Mouse (Mus musculus) neural tube, embryonic 14.5 days (tissue): ENCODE data around the gene Slc6a16. TPM values are rescaled to one million over a fixed set of nuclear protein-coding genes. Genes with fewer than 3 reads are reported as not detected.
"Not testable (repeated sequence)": the region's sequence is repeated elsewhere in the genome, so short reads cannot be mapped to it uniquely, and the experiment has no call there.

Source experiments
- ATAC-seq: fragments of 200-750 bp; cut with Nextera tagmentation; 2 replicates; pipeline ENCODE4 v1.8.0; 2017; ENCODE audit warnings: low read depth, mild to moderate bottlenecking, moderate TSS enrichment, moderate library complexity
- H3K27ac ChIP-seq: fragments of 300-500 bp; sonication (generic); 2 replicates; pipeline ENCODE4 v1.5.1; 2014; ENCODE audit warnings: low read depth, mild to moderate bottlenecking, control low read depth, low read length, moderate library complexity, mixed read lengths
- H3K27me3 ChIP-seq: fragments of 300-500 bp; sonication (generic); 2 replicates; pipeline ENCODE4 v1.6.1; 2014; ENCODE audit warnings: low read length; ENCODE audit not compliant: control insufficient read depth, insufficient read depth
- H3K36me3 ChIP-seq: fragments of 300-500 bp; sonication (generic); 2 replicates; pipeline ENCODE4 v1.6.1; 2014; ENCODE audit warnings: low read length, mixed read lengths; ENCODE audit not compliant: control insufficient read depth, insufficient read depth
- H3K4me1 ChIP-seq: fragments of 300-500 bp; sonication (generic); 2 replicates; pipeline ENCODE4 v1.6.1; 2014; ENCODE audit warnings: low read length; ENCODE audit not compliant: control insufficient read depth, insufficient read depth
- H3K4me2 ChIP-seq: fragments of 300-500 bp; sonication (generic); 2 replicates; pipeline ENCODE4 v1.6.1; 2014; ENCODE audit warnings: mild to moderate bottlenecking, low read depth, low read length, control low read depth
- H3K4me3 ChIP-seq: fragments of 300-500 bp; sonication (generic); 2 replicates; pipeline ENCODE4 v1.5.1; 2014; ENCODE audit warnings: low read depth, low read length, control low read depth, mixed read lengths
- H3K9ac ChIP-seq: fragments of 300-500 bp; sonication (generic); replicated peaks from 2 replicates; pipeline ENCODE4 v1.6.1; 2014; ENCODE audit warnings: low read depth, mild to moderate bottlenecking, control low read depth, low read length, mixed read lengths
- H3K9me3 ChIP-seq: fragments of 300-500 bp; sonication (generic); 2 replicates; pipeline ENCODE4 v1.6.1; 2016; ENCODE audit warnings: low read length; ENCODE audit not compliant: control insufficient read depth
- WGBS: fragments of 180-500 bp; shearing (Covaris S2); extraction: QIAGEN DNeasy Blood & Tissue Kit; methylation state at CpG from one replicate; pipeline ENCODE4 v1.1.7; 2014; 5-methylcytosine and 5-hydroxymethylcytosine counted together
- polyA plus RNA-seq: library from polyadenylated mRNA; unstranded; fragments of >200 nt; fragmentation: Nextera tagmentation; extraction: Ambion mirVana; gene quantifications from 2 replicates; pipeline ENCODE4 v1.2.1, GENCODE M21; 2014

Slc6a16 gene
- polyA plus RNA-seq, 1 experiment from 2014 or later: 0.99 TPM

- H3K27ac ChIP-seq: no peak overlapping the region
- no peaks in the 10 kb centered on the region for H3K36me3 ChIP-seq
- no peaks in the 10 kb centered on the region for H3K9me3 ChIP-seq
- no peak overlapping the region for H3K4me3 ChIP-seq
- WGBS: 76% methylated on average over 17 of the region's 17 CpGs
- H3K9ac ChIP-seq: no peak overlapping the region
- no peak overlapping the region for H3K4me2 ChIP-seq
- H3K4me1 ChIP-seq: peaks cover 12% of the 10 kb centered on the region
- no peak for ATAC-seq
- H3K27me3 ChIP-seq: peaks cover 3% of the 10 kb centered on the region; the same call in 1 of the 2 replicates
Measured at GRCm38 (mm10) chr7:45237747-45238699, 2.9 kb upstream of the Slc6a16 start.

GRCm38 (mm10) chr7:45238723-45239496 lies 2.0 kb upstream of the Slc6a16 start, which contains the start of gene Cd37:
Gene Cd37, minus strand, starts transcription at chr7:45239115.
- peaks cover 10% of the 10 kb centered on the region for H3K4me1 ChIP-seq
- no peak within 1 kb of the TSS for H3K4me3 ChIP-seq
- H3K36me3 ChIP-seq: no peaks in the 10 kb centered on the region
- no peaks in the 10 kb centered on the region for H3K9me3 ChIP-seq
- peaks cover 3% of the 10 kb centered on the region; the same call in 1 of the 2 replicates for H3K27me3 ChIP-seq
- H3K9ac ChIP-seq: no peak within 1 kb of the TSS
- 32% methylated on average over 20 of the region's 20 CpGs for WGBS
- no peak within 1 kb of the TSS for H3K27ac ChIP-seq
- no peak for ATAC-seq
- no peak within 1 kb of the TSS for H3K4me2 ChIP-seq

- Histone ChIP-seq H3K4me2 (no peak overlapping the region), H3K4me3 (no peak overlapping the region), H3K36me3 (no peaks in the 10 kb centered on the region), H3K9me3 (no peaks in the 10 kb centered on the region), H3K27me3 (no peaks in the 10 kb centered on the region), H3K9ac (no peak overlapping the region), H3K27ac (no peak overlapping the region), H3K4me1 (0 out of 2 replicates have a peak, but pooled peaks cover 5% of the 10 kb centered on the region)
- WGBS: 82% methylated on average over 7 of the region's 7 CpGs
- no peak for ATAC-seq
Measured at GRCm38 (mm10) chr7:45240109-45240508, 776 bp upstream of the Slc6a16 start.

DNA sequence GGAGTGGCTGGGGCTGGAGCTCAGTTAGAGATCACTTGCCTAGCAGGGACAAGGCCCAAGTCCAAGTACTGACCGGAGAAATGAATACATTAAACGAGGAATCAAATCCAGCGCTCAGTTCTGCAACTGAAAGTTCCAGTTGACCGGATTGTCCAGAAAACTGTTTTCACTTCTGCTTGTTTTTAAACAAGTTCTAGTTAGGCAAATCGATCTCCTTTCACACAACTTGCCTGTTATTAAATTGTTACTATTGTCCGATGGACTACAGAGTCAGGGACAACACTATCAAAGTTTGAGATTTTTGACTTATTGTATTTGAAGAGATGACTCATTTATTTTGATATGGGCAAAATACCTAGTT lies 484 bp downstream of the Slc6a16 start:
- H3K9ac ChIP-seq: no peak overlapping the region; the same call in 1 of the 2 replicates

GRCm38 (mm10) chr7:45247666-45248065 lies 6.8 kb downstream of the Slc6a16 start:
- Histone ChIP-seq H3K9ac (no peak overlapping the region), H3K27ac (no peak overlapping the region), H3K9me3 (no peaks in the 10 kb centered on the region), H3K4me1 (no peaks in the 10 kb centered on the region), H3K36me3 (no peaks in the 10 kb centered on the region), H3K4me3 (no peak overlapping the region), H3K27me3 (no peaks in the 10 kb centered on the region), H3K4me2 (no peak overlapping the region)
- ATAC-seq: no peak
- 38% methylated on average over 3 of the region's 3 CpGs for WGBS

More for the DNA sequence above, 484 bp downstream of the Slc6a16 start:
- Histone ChIP-seq H3K4me1 (0 out of 2 replicates have a peak, but pooled peaks cover 5% of the 10 kb centered on the region), H3K36me3 (no peaks in the 10 kb centered on the region), H3K4me3 (peak overlapping the region; percentile 31; the same call in 1 of the 2 replicates), H3K27ac (no peak overlapping the region), H3K4me2 (peak overlapping the region; percentile 53), H3K9me3 (no peaks in the 10 kb centered on the region), H3K27me3 (no peaks in the 10 kb centered on the region)
- whole genome bisulfite sequencing: 77% methylated on average over 6 of the region's 6 CpGs
- no peak for ATAC-seq

DNA sequence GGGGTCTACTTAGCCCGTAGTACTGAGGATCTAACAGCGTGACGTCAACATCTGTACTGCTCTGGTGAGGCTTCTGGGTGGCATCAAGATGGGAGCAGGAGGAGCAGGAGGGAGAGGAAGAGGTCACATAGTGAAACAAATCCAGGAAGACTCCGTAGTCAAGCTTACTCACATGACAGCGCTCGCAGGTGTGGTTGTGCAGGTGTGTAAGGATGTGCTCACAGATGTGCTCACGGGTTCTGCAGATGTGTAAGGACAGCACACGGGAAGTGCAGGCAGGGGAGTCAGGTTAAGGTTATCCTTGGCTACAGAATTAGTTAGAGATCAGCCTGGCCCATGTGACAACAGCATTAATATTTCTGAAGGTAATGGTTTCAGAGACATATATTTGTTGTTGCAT lies 12.9 kb downstream of the Slc6a16 start:
- Histone ChIP-seq H3K36me3 (no peaks in the 10 kb centered on the region), H3K27me3 (no peaks in the 10 kb centered on the region), H3K4me3 (no peak overlapping the region), H3K27ac (no peak overlapping the region), H3K9me3 (no peaks in the 10 kb centered on the region), H3K4me1 (no peaks in the 10 kb centered on the region), H3K9ac (no peak overlapping the region), H3K4me2 (no peak overlapping the region)
- no peak for ATAC-seq
- 93% methylated on average over 8 of the region's 8 CpGs for WGBS

DNA sequence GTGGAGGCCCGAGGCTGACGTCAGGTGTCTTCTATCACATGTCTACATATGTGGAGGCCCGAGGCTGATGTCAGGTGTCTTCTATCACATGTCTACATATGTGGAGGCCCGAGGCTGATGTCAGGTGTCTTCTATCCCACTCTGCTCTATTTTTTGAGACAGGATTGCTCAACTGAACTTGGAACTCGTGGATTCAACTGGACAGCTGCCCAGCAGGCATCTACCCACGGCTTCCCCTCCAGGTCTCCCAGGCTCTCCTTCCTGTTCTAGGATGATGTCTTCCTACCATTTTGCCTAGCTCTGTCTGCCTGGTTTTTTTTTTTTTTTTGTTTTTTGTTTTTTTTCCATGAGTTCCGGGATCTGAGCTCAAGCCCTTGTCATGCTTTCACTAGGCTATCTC lies 14.9 kb downstream of the Slc6a16 start:
- WGBS: 90% methylated on average over 5 of the region's 7 CpGs
- not testable (repeated sequence) for H3K9ac ChIP-seq, H3K4me2 ChIP-seq, ATAC-seq, H3K27ac ChIP-seq, H3K36me3 ChIP-seq, H3K27me3 ChIP-seq, H3K4me1 ChIP-seq, H3K9me3 ChIP-seq, H3K4me3 ChIP-seq

DNA sequence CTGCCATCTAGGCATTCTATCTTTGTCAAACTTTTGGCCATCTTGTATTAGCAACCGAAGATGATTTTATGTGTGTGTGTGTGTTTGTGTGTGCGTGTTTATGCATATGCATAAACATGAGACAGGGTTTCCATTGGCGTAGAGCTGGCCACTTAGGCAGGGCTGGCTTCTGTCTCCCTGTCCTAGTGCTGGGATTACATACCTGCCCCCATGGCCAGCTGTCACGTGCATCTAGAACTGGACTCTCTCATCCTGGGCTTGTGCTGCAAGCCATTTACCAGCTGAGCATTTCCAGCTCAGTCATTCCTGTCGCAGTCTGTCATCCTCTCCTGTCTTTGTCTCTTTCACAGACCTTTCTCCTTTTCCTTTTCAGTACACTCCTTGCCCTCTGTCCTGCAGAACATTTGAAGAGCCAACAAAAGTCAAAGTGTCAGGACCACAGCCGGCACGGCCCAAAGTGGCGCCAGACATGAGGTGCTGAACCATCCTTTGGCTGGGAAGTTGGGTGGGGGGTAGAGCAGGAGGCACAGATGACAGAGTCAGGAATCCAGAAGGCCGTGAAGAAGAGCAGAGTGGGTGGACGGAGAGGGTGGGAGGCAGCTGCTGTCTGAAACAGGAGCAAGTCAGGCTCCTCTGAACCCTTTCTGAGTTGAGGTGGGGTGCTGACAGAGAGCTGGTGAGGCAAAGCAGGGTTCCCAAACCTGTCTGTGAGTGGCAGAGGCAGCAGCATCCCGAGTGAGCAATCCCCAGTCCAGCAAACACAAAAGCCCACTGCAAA lies 16.4 kb downstream of the Slc6a16 start:
- H3K4me1 ChIP-seq: no peaks in the 10 kb centered on the region
- no peak for ATAC-seq
- no peak overlapping the region for H3K27ac ChIP-seq
- 58% methylated on average over 11 of the region's 11 CpGs for WGBS
- no peaks in the 10 kb centered on the region for H3K36me3 ChIP-seq
- H3K27me3 ChIP-seq: no peaks in the 10 kb centered on the region
- H3K4me3 ChIP-seq: no peak overlapping the region
- no peak overlapping the region for H3K9ac ChIP-seq
- no peak overlapping the region for H3K4me2 ChIP-seq
- H3K9me3 ChIP-seq: no peaks in the 10 kb centered on the region
